Mouse (Mus musculus) neural tube, embryonic 12.5 days (tissue): ENCODE data around the gene Zfp217. TPM values are rescaled to one million over a fixed set of nuclear protein-coding genes. Genes with fewer than 3 reads are reported as not detected.

Experiments used
- ATAC-seq: fragments of 200-750 bp; cut with Nextera tagmentation; 2 replicates; pipeline ENCODE4 v1.8.0; 2017; ENCODE audit warnings: low read depth, mild to moderate bottlenecking, moderate TSS enrichment, moderate library complexity; ENCODE audit not compliant: low FRiP score
- H3K27ac ChIP-seq: fragments of 300-500 bp; sonication (generic); 2 replicates; pipeline ENCODE4 v1.5.1; 2016
- H3K27me3 ChIP-seq: fragments of 300-500 bp; sonication (generic); replicated peaks from 2 replicates; pipeline ENCODE4 v1.6.1; 2016; ENCODE audit warnings: mild to moderate bottlenecking
- H3K36me3 ChIP-seq: fragments of 300-500 bp; sonication (generic); 2 replicates; pipeline ENCODE4 v1.6.1; 2016; ENCODE audit warnings: mild to moderate bottlenecking
- H3K4me1 ChIP-seq: fragments of 300-500 bp; sonication (generic); 2 replicates; pipeline ENCODE4 v1.6.1; 2016
- H3K4me2 ChIP-seq: fragments of 300-500 bp; sonication (generic); replicated peaks from 2 replicates; pipeline ENCODE4 v1.6.1; 2016; ENCODE audit warnings: mild to moderate bottlenecking
- H3K4me3 ChIP-seq: fragments of 300-500 bp; sonication (generic); 2 replicates; pipeline ENCODE4 v1.5.1; 2016
- H3K9ac ChIP-seq: fragments of 300-500 bp; sonication (generic); 2 replicates; pipeline ENCODE4 v1.6.1; 2016; ENCODE audit warnings: mild to moderate bottlenecking
- H3K9me3 ChIP-seq: fragments of 300-500 bp; sonication (generic); 2 replicates; pipeline ENCODE4 v1.6.1; 2016; ENCODE audit warnings: mild to moderate bottlenecking
- WGBS: fragments of 180-500 bp; shearing (Covaris S2); methylation state at CpG from one replicate; pipeline ENCODE4 v1.1.7; 2016; 5-methylcytosine and 5-hydroxymethylcytosine counted together
- polyA plus RNA-seq: library from polyadenylated mRNA; unstranded; fragments of >200 nt; fragmentation: Nextera tagmentation; extraction: Ambion mirVana; gene quantifications from 2 replicates; pipeline ENCODE4 v1.2.1, GENCODE M21; 2016

Zfp217 gene
- polyA plus RNA-seq, 1 experiment from 2014 or later = 2.3 TPM

GRCm38 (mm10) chr2:170143861-170144260 lies 4.0 kb downstream of the Zfp217 start:
- Histone ChIP-seq H3K36me3 (no peaks in the 10 kb centered on the region), H3K4me2 (no peak overlapping the region)
- 14% methylated on average over 3 of the region's 3 CpGs for WGBS

GRCm38 (mm10) chr2:170142542-170142941 lies 5.4 kb downstream of the Zfp217 start:
- ATAC-seq = no peak
- H3K4me2 ChIP-seq = no peak overlapping the region
- no peak overlapping the region for H3K27ac ChIP-seq
- no peaks in the 10 kb centered on the region for H3K9me3 ChIP-seq
- no peaks in the 10 kb centered on the region for H3K36me3 ChIP-seq
- 91% methylated on average over 10 of the region's 10 CpGs for WGBS
- no peak overlapping the region for H3K4me3 ChIP-seq
- H3K4me1 ChIP-seq = no peaks in the 10 kb centered on the region
- no peaks in the 10 kb centered on the region for H3K27me3 ChIP-seq
- H3K9ac ChIP-seq = no peak overlapping the region

More at GRCm38 (mm10) chr2:170143861-170144260, 4.0 kb downstream of the Zfp217 start:
- H3K4me1 ChIP-seq = no peaks in the 10 kb centered on the region
- H3K27ac ChIP-seq = no peak overlapping the region
- no peak overlapping the region for H3K4me3 ChIP-seq
- no peaks in the 10 kb centered on the region for H3K27me3 ChIP-seq
- no peak for ATAC-seq
- no peaks in the 10 kb centered on the region for H3K9me3 ChIP-seq
- H3K9ac ChIP-seq = no peak overlapping the region

- H3K9me3 ChIP-seq = no peaks in the 10 kb centered on the region
- 89% methylated on average over 5 of the region's 5 CpGs for WGBS
These were observed 6.4 kb downstream of the Zfp217 start for GRCm38 (mm10) chr2:170141481-170141880.

GRCm38 (mm10) chr2:170139411-170140046 lies 8.4 kb downstream of the Zfp217 start:
- no peak overlapping the region for H3K4me3 ChIP-seq
- no peak for ATAC-seq
- no peak overlapping the region for H3K9ac ChIP-seq
- H3K9me3 ChIP-seq = no peaks in the 10 kb centered on the region
- H3K4me2 ChIP-seq = no peak overlapping the region
- no peak overlapping the region for H3K27ac ChIP-seq
- H3K27me3 ChIP-seq = peaks cover 4% of the 10 kb centered on the region; the same call in 1 of the 2 replicates
- H3K4me1 ChIP-seq = no peaks in the 10 kb centered on the region
- H3K36me3 ChIP-seq = no peaks in the 10 kb centered on the region
- 77% methylated on average over 9 of the region's 9 CpGs for WGBS

More at GRCm38 (mm10) chr2:170141481-170141880, 6.4 kb downstream of the Zfp217 start:
- Histone ChIP-seq H3K4me1 (no peaks in the 10 kb centered on the region), H3K27ac (no peak overlapping the region), H3K4me3 (no peak overlapping the region), H3K36me3 (no peaks in the 10 kb centered on the region), H3K27me3 (no peaks in the 10 kb centered on the region), H3K9ac (no peak overlapping the region), H3K4me2 (no peak overlapping the region)
- no peak for ATAC-seq

GRCm38 (mm10) chr2:170136928-170137327 lies 11.0 kb downstream of the Zfp217 start:
- no peaks in the 10 kb centered on the region for H3K36me3 ChIP-seq
- no peak overlapping the region for H3K4me3 ChIP-seq
- no peak overlapping the region for H3K9ac ChIP-seq
- peaks cover 13% of the 10 kb centered on the region; the same call in 1 of the 2 replicates for H3K4me1 ChIP-seq
- no peak overlapping the region for H3K27ac ChIP-seq
- no peaks in the 10 kb centered on the region for H3K9me3 ChIP-seq
- 47% methylated on average over 3 of the region's 3 CpGs for WGBS
- peaks cover 5% of the 10 kb centered on the region; the same call in 1 of the 2 replicates for H3K27me3 ChIP-seq
- no peak overlapping the region for H3K4me2 ChIP-seq
- no peak for ATAC-seq

- H3K4me1 ChIP-seq = peaks cover 14% of the 10 kb centered on the region; the same call in 1 of the 2 replicates
- no peak overlapping the region for H3K9ac ChIP-seq
These were observed 12.1 kb downstream of the Zfp217 start for GRCm38 (mm10) chr2:170135820-170136219.

GRCm38 (mm10) chr2:170134026-170134690 lies 13.7 kb downstream of the Zfp217 start:
- no peak overlapping the region for H3K27ac ChIP-seq
- WGBS = 13% methylated on average over 12 of the region's 12 CpGs
- H3K9me3 ChIP-seq = no peaks in the 10 kb centered on the region
- no peaks in the 10 kb centered on the region for H3K36me3 ChIP-seq
- no peak overlapping the region for H3K4me3 ChIP-seq
- H3K9ac ChIP-seq = no peak overlapping the region
- no peak for ATAC-seq
- peaks cover 25% of the 10 kb centered on the region for H3K4me1 ChIP-seq
- H3K27me3 ChIP-seq = peaks cover 5% of the 10 kb centered on the region; the same call in 1 of the 2 replicates
- H3K4me2 ChIP-seq = peak overlapping the region; percentile 75

More at GRCm38 (mm10) chr2:170135820-170136219, 12.1 kb downstream of the Zfp217 start:
- no peak overlapping the region for H3K27ac ChIP-seq
- 86% methylated on average over 6 of the region's 6 CpGs for WGBS
- peaks cover 5% of the 10 kb centered on the region; the same call in 1 of the 2 replicates for H3K27me3 ChIP-seq
- no peak overlapping the region for H3K4me2 ChIP-seq
- H3K4me3 ChIP-seq = no peak overlapping the region
- H3K9me3 ChIP-seq = no peaks in the 10 kb centered on the region
- H3K36me3 ChIP-seq = no peaks in the 10 kb centered on the region
- no peak for ATAC-seq

- H3K27ac ChIP-seq = no peak overlapping the region
- peaks cover 5% of the 10 kb centered on the region; the same call in 1 of the 2 replicates for H3K27me3 ChIP-seq
- H3K4me1 ChIP-seq = peaks cover 35% of the 10 kb centered on the region
- H3K4me2 ChIP-seq = peak overlapping the region; percentile 75
- peak overlapping the region; percentile 33 for H3K4me3 ChIP-seq
- H3K36me3 ChIP-seq = no peaks in the 10 kb centered on the region
- no peak for ATAC-seq
- H3K9ac ChIP-seq = peak overlapping the region; percentile 19
- under 1% methylated on average over 28 of the region's 28 CpGs for WGBS
- H3K9me3 ChIP-seq = no peaks in the 10 kb centered on the region
These were observed 14.7 kb downstream of the Zfp217 start for GRCm38 (mm10) chr2:170133093-170133731.

GRCm38 (mm10) chr2:170132716-170133092 lies 15.2 kb downstream of the Zfp217 start:
- peak overlapping the region; percentile 19 for H3K9ac ChIP-seq
- 2% methylated on average over 3 of the region's 3 CpGs for WGBS
- peaks cover 5% of the 10 kb centered on the region; the same call in 1 of the 2 replicates for H3K27me3 ChIP-seq
- H3K4me2 ChIP-seq = peak overlapping the region; percentile 75
- no peaks in the 10 kb centered on the region for H3K9me3 ChIP-seq
- no peaks in the 10 kb centered on the region for H3K36me3 ChIP-seq
- no peak for ATAC-seq
- no peak overlapping the region for H3K27ac ChIP-seq
- H3K4me1 ChIP-seq = peaks cover 38% of the 10 kb centered on the region
- peak overlapping the region; percentile 33 for H3K4me3 ChIP-seq

- H3K9ac ChIP-seq = no peak overlapping the region
- WGBS = 11% methylated on average over 10 of the region's 10 CpGs
- peaks cover 5% of the 10 kb centered on the region; the same call in 1 of the 2 replicates for H3K27me3 ChIP-seq
- H3K9me3 ChIP-seq = no peaks in the 10 kb centered on the region
- H3K4me1 ChIP-seq = peaks cover 44% of the 10 kb centered on the region
- peak overlapping the region; percentile 19; the same call in 1 of the 2 replicates for H3K4me3 ChIP-seq
- peak overlapping the region; percentile 75 for H3K4me2 ChIP-seq
- no peak for ATAC-seq
- H3K36me3 ChIP-seq = no peaks in the 10 kb centered on the region
- no peak overlapping the region for H3K27ac ChIP-seq
These were observed 15.9 kb downstream of the Zfp217 start for GRCm38 (mm10) chr2:170131981-170132460.

- H3K36me3 ChIP-seq = no peaks in the 10 kb centered on the region
- 1% methylated on average over 107 of the region's 122 CpGs for whole genome bisulfite sequencing
- peak overlapping the region; percentile 94 for H3K9ac ChIP-seq
- peaks cover 44% of the 10 kb centered on the region for H3K4me1 ChIP-seq
- H3K27me3 ChIP-seq = peaks cover 5% of the 10 kb centered on the region; the same call in 1 of the 2 replicates
- peak overlapping the region; percentile 90 for H3K4me3 ChIP-seq
- H3K4me2 ChIP-seq = peak overlapping the region; percentile 75
- H3K9me3 ChIP-seq = no peaks in the 10 kb centered on the region
- ATAC-seq = peak; percentile 89
- peak overlapping the region; percentile 66 for H3K27ac ChIP-seq
These were observed 16.9 kb downstream of the Zfp217 start for GRCm38 (mm10) chr2:170130780-170131645.
